Mouse (Mus musculus) kidney, embryonic 16.5 days (tissue): ENCODE results near the gene Plcd1. TPM values are rescaled to one million over a fixed set of nuclear protein-coding genes. Genes with fewer than 3 reads are reported as not detected.

Source experiments
- ATAC-seq: fragments of 200-750 bp; cut with Nextera tagmentation; 2 replicates; pipeline ENCODE4 v1.8.0; 2017; ENCODE audit warnings: moderate TSS enrichment; ENCODE audit not compliant: low FRiP score, low TSS enrichment
- H3K27ac ChIP-seq: fragments of 300-500 bp; sonication (generic); 2 replicates; pipeline ENCODE4 v1.5.1; 2014; ENCODE audit warnings: low read length
- H3K27me3 ChIP-seq: fragments of 300-500 bp; sonication (generic); 2 replicates; pipeline ENCODE4 v1.6.1; 2014; ENCODE audit warnings: low read length, control low read depth, mixed read lengths; ENCODE audit not compliant: insufficient read depth
- H3K36me3 ChIP-seq: fragments of 300-500 bp; sonication (generic); 2 replicates; pipeline ENCODE4 v1.6.1; 2014; ENCODE audit warnings: low read length, control low read depth, mixed read lengths; ENCODE audit not compliant: insufficient read depth
- H3K4me1 ChIP-seq: fragments of 300-500 bp; sonication (generic); 2 replicates; pipeline ENCODE4 v1.6.1; 2014; ENCODE audit warnings: low read length, control low read depth, mixed read lengths; ENCODE audit not compliant: insufficient read depth
- H3K4me2 ChIP-seq: fragments of 300-500 bp; sonication (generic); replicated peaks from 2 replicates; pipeline ENCODE4 v1.6.1; 2014; ENCODE audit warnings: low read depth, low read length
- H3K4me3 ChIP-seq: fragments of 300-500 bp; sonication (generic); 2 replicates; pipeline ENCODE4 v1.5.1; 2014; ENCODE audit warnings: mild to moderate bottlenecking, low read length
- H3K9ac ChIP-seq: fragments of 300-500 bp; sonication (generic); replicated peaks from 2 replicates; pipeline ENCODE4 v1.6.1; 2014; ENCODE audit warnings: low read length
- H3K9me3 ChIP-seq: fragments of 300-500 bp; sonication (generic); 2 replicates; pipeline ENCODE4 v1.6.1; 2016; ENCODE audit warnings: low read length, control low read depth
- WGBS: fragments of 180-500 bp; shearing (Covaris S2); extraction: QIAGEN DNeasy Blood & Tissue Kit; methylation state at CpG from one replicate; pipeline ENCODE4 v1.1.7; 2014; 5-methylcytosine and 5-hydroxymethylcytosine counted together
- polyA plus RNA-seq: library from polyadenylated mRNA; unstranded; fragments of >200 nt; fragmentation: Nextera tagmentation; extraction: Ambion mirVana; gene quantifications from 2 replicates; pipeline ENCODE4 v1.2.1, GENCODE M21; 2015

Gene Plcd1
- polyA plus RNA-seq, result 25.3 and 26.9 TPM in 2 replicates

DNA sequence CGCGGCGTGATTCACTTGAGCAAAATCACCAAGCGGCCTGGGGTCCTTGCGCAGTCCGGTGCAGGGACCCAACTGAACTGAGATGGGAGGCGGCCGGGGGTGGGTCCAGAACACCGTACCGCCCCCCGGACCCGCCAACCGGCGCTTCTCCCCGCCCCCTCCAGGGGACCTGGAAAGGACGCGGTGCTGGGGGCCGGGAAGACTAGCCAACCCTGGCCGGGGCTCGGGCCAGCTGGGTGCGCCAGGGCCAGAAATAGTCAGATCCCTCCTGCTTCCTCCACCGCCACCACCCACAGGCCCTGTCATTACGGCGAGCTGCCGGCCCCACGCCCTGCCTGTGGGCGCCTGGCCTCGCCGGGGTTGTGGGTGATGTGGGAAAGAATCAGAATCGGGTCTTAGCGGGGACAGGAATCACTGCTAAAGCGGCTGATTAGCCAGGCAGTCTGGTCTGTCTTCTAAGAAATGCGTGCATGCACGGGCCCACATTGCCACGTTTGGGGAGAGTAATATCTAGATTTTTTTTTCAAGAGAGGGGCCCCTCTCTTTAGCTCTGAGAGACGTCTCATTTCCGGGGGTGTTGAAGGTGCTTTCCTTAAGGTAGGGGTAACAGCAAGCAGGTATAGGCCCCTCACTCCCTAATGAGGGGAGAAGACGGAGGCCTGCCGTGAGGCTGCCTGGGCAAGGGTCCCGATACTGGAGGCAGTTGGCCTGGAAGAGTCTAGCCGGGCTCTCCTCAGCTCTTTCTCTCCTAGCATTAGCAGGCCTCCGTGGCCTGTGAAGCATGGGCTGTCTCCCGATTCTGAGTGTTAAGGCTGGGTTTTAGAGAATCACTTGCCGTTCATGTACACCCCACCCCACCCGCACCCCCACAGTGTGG is at the start of gene Plcd1:
Gene Plcd1 (minus strand): TSS at position 84 of the 877 bp plus-strand sequence.
- peaks cover 3% of the 10 kb centered on the region; the same call in 1 of the 2 replicates for H3K27me3 ChIP-seq
- H3K9ac ChIP-seq, result peak within 1 kb of the TSS; percentile 55
- peak; percentile 88 for ATAC-seq
- H3K36me3 ChIP-seq, result no peaks in the 10 kb centered on the region
- no peaks in the 10 kb centered on the region for H3K9me3 ChIP-seq
- WGBS, result 9% methylated on average over 45 of the region's 45 CpGs
- peak within 1 kb of the TSS; percentile 39; the same call in 1 of the 2 replicates for H3K27ac ChIP-seq
- peaks cover 31% of the 10 kb centered on the region for H3K4me1 ChIP-seq
- H3K4me2 ChIP-seq, result peak within 1 kb of the TSS; percentile 78
- H3K4me3 ChIP-seq, result peak within 1 kb of the TSS; percentile 60

DNA sequence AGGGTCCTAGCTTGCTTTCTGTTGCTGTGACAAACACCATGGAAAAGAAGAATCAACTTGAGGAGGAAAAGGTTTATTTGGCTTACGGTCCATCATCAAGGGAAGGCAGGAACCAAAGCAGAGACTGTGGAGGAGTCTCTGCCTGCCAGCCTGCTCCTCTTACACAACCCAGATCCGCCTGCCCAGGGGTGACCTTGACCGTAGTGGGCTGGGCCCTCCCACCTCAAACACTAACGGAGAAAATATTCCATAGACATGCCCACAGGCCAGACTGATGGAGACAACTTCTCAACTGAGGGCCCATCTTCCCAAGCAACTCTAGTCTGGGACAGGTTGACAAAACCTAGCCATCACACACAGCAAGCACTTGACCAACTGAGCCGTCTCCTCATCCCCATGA is 48.8 kb upstream of the Plcd1 start:
- Histone ChIP-seq H3K4me2 (no peak overlapping the region), H3K9ac (no peak overlapping the region), H3K4me3 (no peak overlapping the region), H3K9me3 (no peaks in the 10 kb centered on the region), H3K36me3 (no peaks in the 10 kb centered on the region), H3K27ac (no peak overlapping the region), H3K4me1 (no peaks in the 10 kb centered on the region), H3K27me3 (no peaks in the 10 kb centered on the region)
- WGBS, result 64% methylated on average over 5 of the region's 5 CpGs
- ATAC-seq, result no peak

DNA sequence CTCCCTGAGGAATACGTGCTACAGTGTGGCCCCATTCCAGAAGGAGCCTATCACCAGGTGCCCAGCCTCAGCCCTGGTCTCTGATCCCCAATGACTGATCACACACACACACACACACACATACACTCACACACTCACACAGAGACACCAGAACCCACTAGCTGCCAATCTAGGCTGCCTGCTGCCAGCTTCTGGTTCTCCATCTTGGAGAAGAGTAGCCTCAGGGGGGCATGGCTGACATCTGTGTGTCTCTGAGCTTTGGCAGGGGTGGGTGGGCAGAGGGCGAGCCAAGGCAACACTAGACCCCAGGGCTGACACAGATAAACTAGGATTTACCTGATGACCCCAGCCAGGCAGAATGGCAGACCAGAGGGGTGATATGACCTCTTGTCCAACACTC is 45.5 kb upstream of the Plcd1 start:
- Histone ChIP-seq H3K9me3 (no peaks in the 10 kb centered on the region), H3K4me1 (no peaks in the 10 kb centered on the region), H3K9ac (no peak overlapping the region), H3K4me2 (no peak overlapping the region), H3K36me3 (no peaks in the 10 kb centered on the region), H3K27me3 (no peaks in the 10 kb centered on the region), H3K4me3 (no peak overlapping the region), H3K27ac (no peak overlapping the region)
- no peak for ATAC-seq
- 70% methylated on average over 2 of the region's 2 CpGs for WGBS

DNA sequence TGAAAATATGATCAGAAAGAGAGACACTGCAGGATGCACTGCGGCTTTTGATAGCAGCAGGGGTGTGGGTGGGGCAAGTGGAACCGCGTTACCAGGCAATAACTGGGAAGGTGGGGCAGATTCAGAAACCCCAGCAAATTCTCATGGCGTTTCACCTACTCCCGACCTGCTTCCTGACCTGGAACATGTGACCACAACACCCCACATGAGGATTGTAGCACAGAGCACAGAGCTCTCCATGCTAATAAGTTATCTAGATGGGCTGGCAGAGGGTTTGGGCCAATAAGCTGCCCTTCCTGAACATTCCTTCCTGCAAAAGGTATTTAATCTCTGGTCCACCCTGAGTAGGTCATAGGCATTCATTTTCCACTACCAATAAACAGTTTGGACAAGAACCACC is 37.4 kb upstream of the Plcd1 start:
- Histone ChIP-seq H3K4me2 (no peak overlapping the region), H3K4me3 (no peak overlapping the region), H3K9ac (no peak overlapping the region), H3K27me3 (no peaks in the 10 kb centered on the region), H3K9me3 (no peaks in the 10 kb centered on the region), H3K4me1 (peaks cover 2% of the 10 kb centered on the region; the same call in 1 of the 2 replicates), H3K27ac (no peak overlapping the region), H3K36me3 (no peaks in the 10 kb centered on the region)
- WGBS, result 46% methylated on average over 5 of the region's 5 CpGs
- ATAC-seq, result no peak

DNA sequence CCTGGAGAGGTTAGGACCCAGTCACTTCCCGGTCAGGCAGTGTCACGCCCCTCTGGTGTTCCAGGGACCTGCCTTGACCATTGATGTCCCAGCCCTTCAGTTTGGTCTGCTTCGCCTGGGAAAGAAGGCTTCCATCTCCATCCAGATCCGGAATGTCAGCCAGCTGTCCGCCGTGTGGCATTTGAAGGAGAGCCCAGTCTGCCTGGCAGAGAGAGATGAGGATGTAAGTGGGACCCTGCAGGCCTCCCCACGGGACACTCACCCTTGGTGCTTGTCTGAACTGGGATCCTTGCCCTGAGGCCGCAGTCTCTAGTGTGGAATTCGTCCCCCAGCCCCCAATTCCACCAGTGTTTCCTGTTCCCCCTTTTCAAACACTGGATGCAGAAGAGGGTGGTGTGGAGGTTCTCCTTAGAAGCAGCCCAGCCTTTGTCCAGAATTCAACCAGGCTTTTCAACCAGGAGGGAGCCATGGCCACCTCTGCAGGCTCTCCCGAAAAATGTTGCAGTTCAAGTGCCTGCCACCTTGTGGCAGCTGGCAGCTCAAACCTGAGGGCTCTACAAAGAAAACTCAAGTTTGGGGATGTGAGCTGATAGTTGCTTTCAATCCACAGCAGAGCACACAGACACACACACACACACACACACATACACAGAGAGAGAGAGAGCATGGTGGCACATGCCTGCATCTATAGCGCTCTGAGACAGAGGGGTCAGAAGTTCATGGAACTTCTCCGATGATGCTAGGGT is 35.3 kb upstream of the Plcd1 start:
- no peak overlapping the region for H3K9ac ChIP-seq
- H3K27me3 ChIP-seq, result no peaks in the 10 kb centered on the region
- peaks cover 2% of the 10 kb centered on the region; the same call in 1 of the 2 replicates for H3K4me1 ChIP-seq
- no peak for ATAC-seq
- H3K4me3 ChIP-seq, result no peak overlapping the region
- H3K4me2 ChIP-seq, result no peak overlapping the region
- 80% methylated on average over 12 of the region's 12 CpGs for WGBS
- H3K27ac ChIP-seq, result no peak overlapping the region
- no peaks in the 10 kb centered on the region for H3K9me3 ChIP-seq
- H3K36me3 ChIP-seq, result no peaks in the 10 kb centered on the region

DNA sequence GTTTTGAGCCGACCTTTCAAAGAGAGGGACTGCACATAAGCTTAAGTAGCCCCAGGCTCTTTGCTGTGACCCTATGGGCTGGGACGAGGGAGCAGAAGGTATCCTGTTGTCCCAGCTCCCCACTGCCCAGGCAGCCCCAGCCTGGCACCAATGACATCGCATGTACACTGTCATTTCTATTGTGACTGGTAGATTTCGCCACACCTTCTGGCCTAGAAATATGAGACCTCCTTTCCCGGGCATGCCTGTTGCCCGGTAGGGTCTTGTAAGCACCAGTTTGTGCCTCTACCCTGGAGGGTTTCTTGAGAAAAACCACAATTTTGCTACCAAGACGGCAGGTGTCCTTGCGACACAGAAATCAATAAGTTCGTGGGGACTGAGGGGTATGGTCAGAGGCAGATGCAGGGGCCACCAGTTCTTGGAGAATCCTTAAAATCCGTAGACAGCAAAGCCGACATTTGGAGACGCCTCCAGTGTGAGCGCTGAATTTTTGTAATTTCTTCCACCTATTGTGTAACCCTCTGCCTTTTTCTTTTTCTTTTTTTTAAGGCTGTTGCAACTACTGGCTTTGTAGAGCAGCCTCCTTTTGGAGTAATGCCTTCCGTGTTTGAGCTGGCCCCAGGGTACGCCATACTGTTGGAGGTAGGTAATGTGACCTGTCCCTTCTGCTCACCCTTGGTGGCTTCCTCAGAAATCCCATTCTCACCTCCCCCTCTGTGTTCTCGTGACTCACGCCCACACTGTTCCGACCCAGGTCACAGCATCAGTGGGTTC is 29.5 kb upstream of the Plcd1 start:
- H3K9ac ChIP-seq, result no peak overlapping the region
- 74% methylated on average over 18 of the region's 18 CpGs for WGBS
- H3K9me3 ChIP-seq, result no peaks in the 10 kb centered on the region
- peaks cover 17% of the 10 kb centered on the region for H3K4me1 ChIP-seq
- H3K4me3 ChIP-seq, result no peak overlapping the region
- H3K27ac ChIP-seq, result no peak overlapping the region
- no peak overlapping the region for H3K4me2 ChIP-seq
- ATAC-seq, result no peak
- H3K36me3 ChIP-seq, result no peaks in the 10 kb centered on the region
- no peaks in the 10 kb centered on the region for H3K27me3 ChIP-seq

DNA sequence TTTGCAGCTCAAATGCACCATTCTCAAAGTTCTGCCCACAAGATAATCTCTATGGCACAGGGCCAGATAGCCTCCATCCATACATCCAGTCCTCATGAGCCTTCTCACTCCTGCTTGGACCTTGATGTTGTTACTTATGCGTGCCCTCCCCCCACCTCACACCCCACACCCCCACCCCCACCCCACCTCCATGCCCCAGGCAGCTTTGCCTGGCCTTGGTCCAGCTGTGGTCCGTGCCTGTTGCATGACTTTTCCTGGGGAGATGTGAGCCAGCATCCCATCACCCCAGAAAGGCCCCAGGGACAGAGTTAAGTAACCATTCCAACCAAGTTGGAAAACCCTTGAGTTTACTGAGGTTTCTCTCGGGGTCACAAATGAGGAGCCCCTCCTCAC is 26.9 kb upstream of the Plcd1 start:
- Histone ChIP-seq H3K4me1 (peaks cover 17% of the 10 kb centered on the region), H3K27ac (peak overlapping the region; percentile 86), H3K4me3 (peak overlapping the region; percentile 35), H3K36me3 (no peaks in the 10 kb centered on the region), H3K4me2 (peak overlapping the region; percentile 45), H3K9ac (peak overlapping the region; percentile 40; the same call in 1 of the 2 replicates), H3K9me3 (no peaks in the 10 kb centered on the region), H3K27me3 (no peaks in the 10 kb centered on the region)
- WGBS, result 45% methylated on average over 3 of the region's 3 CpGs
- ATAC-seq, result peak; percentile 16; the same call in 1 of the 2 replicates

DNA sequence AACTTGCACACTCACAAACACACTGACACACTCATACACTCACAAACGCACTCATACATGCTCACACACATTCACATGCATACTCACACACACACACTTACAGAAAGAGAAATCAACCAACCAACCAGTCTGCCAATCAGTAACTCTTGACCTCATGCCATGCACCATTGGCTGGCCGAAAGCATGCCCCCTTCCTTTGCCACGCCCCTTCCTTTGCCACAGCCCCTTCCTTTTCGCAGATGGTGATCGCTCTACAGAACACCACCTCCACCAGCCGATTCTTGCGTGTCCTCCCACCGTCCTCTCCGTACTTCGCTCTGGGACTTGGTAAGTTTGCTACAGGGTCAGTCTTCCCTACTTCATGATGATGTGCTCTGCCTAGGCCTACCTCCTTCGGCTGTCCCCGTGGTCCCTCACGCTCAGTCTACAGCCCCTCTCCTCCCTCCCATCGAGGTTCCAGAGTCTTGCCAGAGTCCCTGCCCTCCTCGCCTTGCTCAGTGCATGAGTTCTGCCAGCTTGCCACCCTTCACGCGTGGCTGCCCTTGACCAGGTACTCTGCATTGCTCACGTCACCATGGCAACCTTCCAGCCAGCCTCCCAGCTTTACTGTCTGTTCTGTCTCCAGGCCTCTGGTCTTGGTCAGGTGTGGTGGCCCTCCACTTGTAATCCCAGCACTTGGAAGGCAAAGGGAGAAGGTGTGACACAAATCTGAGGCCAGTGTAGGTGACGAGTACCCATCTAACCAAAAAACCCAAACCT is 26.3 kb upstream of the Plcd1 start:
- Histone ChIP-seq H3K4me3 (peak overlapping the region; percentile 35), H3K27ac (peak overlapping the region; percentile 86), H3K9me3 (no peaks in the 10 kb centered on the region), H3K4me2 (peak overlapping the region; percentile 45), H3K9ac (peak overlapping the region; percentile 40), H3K27me3 (no peaks in the 10 kb centered on the region), H3K4me1 (peaks cover 17% of the 10 kb centered on the region), H3K36me3 (no peaks in the 10 kb centered on the region)
- 57% methylated on average over 19 of the region's 19 CpGs for WGBS
- ATAC-seq, result peak; percentile 86

DNA sequence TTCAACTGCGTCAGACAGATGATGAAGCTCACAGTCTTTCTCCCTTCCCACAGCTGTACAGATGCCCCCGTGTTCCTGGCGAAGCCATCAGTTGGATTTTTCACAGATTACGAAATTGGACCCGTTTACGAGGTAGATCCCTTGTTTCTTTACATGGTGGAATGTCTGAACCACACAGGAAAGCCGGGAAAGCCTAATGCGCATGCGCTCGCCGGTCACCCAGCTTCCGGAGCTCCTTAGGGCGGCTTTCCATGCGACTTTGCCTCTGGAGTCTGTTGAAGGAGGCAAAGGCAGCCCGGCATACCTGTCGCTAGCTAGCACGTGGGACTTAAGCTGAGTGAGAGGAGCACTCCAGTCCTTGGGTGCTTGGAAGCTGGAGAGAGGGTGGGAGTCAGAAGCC is 21.6 kb upstream of the Plcd1 start:
- Histone ChIP-seq H3K4me1 (peaks cover 12% of the 10 kb centered on the region), H3K36me3 (no peaks in the 10 kb centered on the region), H3K27ac (no peak overlapping the region), H3K27me3 (no peaks in the 10 kb centered on the region), H3K9me3 (no peaks in the 10 kb centered on the region), H3K9ac (no peak overlapping the region), H3K4me3 (no peak overlapping the region), H3K4me2 (no peak overlapping the region)
- 85% methylated on average over 17 of the region's 17 CpGs for WGBS
- no peak for ATAC-seq
